Mouse (Mus musculus): ENCODE results near the gene Pigl. TPM values are rescaled to one million over a fixed set of nuclear protein-coding genes. Genes with fewer than 3 reads are reported as not detected.
A peak's percentile ranks its signal among the peaks of the same experiment; 100 is the strongest.

The Pigl gene
- polyA plus RNA-seq, 1 experiment, result 5.3 TPM

DNA sequence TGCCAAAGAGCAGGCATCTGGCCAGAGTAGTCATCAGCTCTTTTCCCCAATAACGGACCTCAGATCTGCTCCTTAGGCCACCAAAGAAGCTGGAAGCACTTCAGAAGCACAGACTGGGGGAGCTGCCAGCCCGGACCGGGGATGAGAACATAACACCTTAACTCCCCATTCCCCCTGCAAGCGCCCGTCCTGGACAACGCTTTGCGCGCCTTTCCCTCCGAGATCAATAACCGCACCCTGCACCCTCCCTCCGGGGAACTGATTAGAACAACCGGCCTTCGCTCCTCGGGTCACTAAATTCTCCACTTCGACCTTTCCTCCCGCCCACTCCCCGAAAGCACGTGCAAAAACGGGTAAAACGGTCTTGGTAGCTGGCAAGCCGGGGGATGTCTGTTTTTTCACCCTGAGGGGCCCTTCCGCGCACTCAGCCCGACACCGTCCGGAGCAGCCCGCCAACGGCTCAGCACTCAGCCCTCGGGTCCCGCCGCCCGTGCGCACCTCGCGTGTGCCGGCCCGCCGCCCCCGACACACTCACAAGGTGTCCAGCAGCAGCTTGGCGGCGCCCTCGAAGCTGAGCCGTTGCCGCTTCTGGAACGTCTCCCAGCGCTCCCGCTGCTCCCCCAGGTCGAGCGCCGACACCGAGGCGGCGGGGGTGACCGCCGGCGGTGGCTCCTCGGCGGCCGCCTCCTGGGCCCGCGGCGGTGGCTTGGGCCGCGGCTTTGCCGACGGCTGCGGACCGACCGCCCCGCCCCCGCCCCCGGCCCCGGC lies 80.2 kb downstream of the Pigl start:
- 1% methylated on average over 73 of the region's 73 CpGs for WGBS
- Histone ChIP-seq H3K4me3 (replicated peaks; ENCODE audit: extremely low read depth, low read depth, low read length) (peak overlapping the region; percentile 83), H3K4me1 (ENCODE audit: control insufficient read depth, insufficient read depth, low read length) (peaks cover 6% of the 10 kb centered on the region)
- peak; percentile 70 for DNase-seq
- no peak for TF ChIP-seq POLR2A (IDR thresholded peaks at IDR 0.05; ENCODE audit: borderline replicate concordance, extremely low read depth, low read depth, low read length)

DNA sequence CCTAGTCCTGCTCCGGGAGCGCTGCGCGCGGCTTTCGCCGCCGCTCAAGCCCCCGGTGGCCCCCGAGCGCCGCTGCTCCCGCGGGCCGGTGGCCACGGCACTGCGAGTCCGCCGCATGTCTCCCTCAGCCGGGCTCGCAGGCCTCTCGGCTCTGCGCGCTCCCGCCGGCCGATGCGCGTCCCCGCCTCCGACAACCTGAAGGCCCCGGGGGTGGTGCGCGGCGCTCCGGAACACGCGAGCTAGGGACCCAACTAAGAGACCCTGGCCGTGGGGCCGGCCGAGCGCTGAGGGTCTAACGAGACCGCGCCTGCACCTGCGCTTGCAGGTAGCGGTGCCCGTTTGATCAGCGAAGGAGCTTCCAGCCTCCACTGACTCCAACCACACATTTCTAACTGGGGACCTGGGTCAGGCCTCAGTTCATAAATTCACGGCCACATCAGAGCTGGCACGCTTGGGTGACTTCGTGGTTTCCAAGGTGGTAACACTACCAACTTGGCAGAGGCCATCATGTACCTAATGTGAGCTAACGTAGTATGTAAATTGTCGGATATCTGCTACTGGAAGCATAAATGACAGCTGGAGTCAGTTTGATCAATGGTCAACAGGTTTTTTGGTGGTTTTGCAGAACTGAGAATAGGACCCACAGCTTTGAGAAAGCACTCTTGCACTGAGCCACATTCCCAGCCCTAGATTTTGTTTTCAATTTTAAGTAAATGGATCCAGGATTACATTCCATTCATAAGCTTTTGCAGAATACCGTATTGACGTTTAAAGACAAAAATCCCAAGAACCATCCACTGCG lies 81.0 kb downstream of the Pigl start, which contains the start of gene Cenpv:
Gene Cenpv, minus strand, starts transcription at position 173 of the 802 bp plus-strand sequence.
- H3K4me1 ChIP-seq (ENCODE audit: control insufficient read depth, insufficient read depth, low read length), result peaks cover 6% of the 10 kb centered on the region
- WGBS, result 9% methylated on average over 40 of the region's 57 CpGs
- peak within 1 kb of the TSS; percentile 83 for H3K4me3 ChIP-seq (replicated peaks; ENCODE audit: extremely low read depth, low read depth, low read length)
- DNase-seq, result peak; percentile 78
- TF ChIP-seq CTCF (IDR thresholded peaks at IDR 0.05; ENCODE audit: insufficient read depth, low read length) (no peak), POLR2A (IDR thresholded peaks at IDR 0.05; ENCODE audit: borderline replicate concordance, extremely low read depth, low read depth, low read length) (no peak)

GRCm38 (mm10) chr11:62540167-62540566 lies 81.9 kb downstream of the Pigl start:
- H3K4me1 ChIP-seq (ENCODE audit: control insufficient read depth, insufficient read depth, low read length), result peaks cover 6% of the 10 kb centered on the region
- H3K4me3 ChIP-seq (replicated peaks; ENCODE audit: extremely low read depth, low read depth, low read length), result no peak overlapping the region
- 86% methylated on average over 7 of the region's 7 CpGs for whole genome bisulfite sequencing
- DNase-seq, result no peak
- TF ChIP-seq CTCF (IDR thresholded peaks at IDR 0.05; ENCODE audit: insufficient read depth, low read length) (no peak), POLR2A (IDR thresholded peaks at IDR 0.05; ENCODE audit: borderline replicate concordance, extremely low read depth, low read depth, low read length) (no peak)

DNA sequence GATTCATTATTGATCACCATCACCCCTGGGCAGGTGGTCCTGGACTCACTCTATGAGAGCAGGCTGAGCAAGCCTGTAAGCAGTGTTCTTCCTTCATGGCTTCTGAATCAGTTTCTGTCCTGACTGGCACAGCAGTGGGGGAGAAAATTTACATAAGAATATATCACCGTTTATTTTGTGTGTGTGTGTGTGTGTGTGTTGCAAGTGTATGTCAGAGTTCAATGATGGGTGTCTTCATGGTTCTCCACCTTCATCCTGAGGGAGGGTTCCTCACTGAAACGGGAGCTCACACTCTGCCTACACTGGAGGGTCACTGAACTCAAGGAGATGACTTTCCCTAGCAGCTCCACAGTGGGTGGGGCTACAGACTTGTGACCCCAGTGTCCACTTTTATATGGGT lies 82.7 kb downstream of the Pigl start:
- WGBS, result 39% methylated on average over 2 of the region's 2 CpGs
- no peak for DNase-seq
- Histone ChIP-seq H3K4me3 (replicated peaks; ENCODE audit: extremely low read depth, low read depth, low read length) (no peak overlapping the region), H3K4me1 (ENCODE audit: control insufficient read depth, insufficient read depth, low read length) (peaks cover 6% of the 10 kb centered on the region)
- TF ChIP-seq POLR2A (IDR thresholded peaks at IDR 0.05; ENCODE audit: borderline replicate concordance, extremely low read depth, low read depth, low read length) (no peak), CTCF (IDR thresholded peaks at IDR 0.05; ENCODE audit: insufficient read depth, low read length) (no peak)

- WGBS, result 83% methylated on average over 8 of the region's 8 CpGs
- peaks cover 6% of the 10 kb centered on the region for H3K4me1 ChIP-seq (ENCODE audit: control insufficient read depth, insufficient read depth, low read length)
- DNase-seq, result no peak
- no peak overlapping the region for H3K4me3 ChIP-seq (replicated peaks; ENCODE audit: extremely low read depth, low read depth, low read length)
- TF ChIP-seq CTCF (IDR thresholded peaks at IDR 0.05; ENCODE audit: insufficient read depth, low read length), result no peak
- TF ChIP-seq POLR2A (IDR thresholded peaks at IDR 0.05; ENCODE audit: borderline replicate concordance, extremely low read depth, low read depth, low read length), result no peak
Measured at GRCm38 (mm10) chr11:62541581-62541980, 83.3 kb downstream of the Pigl start.

DNA sequence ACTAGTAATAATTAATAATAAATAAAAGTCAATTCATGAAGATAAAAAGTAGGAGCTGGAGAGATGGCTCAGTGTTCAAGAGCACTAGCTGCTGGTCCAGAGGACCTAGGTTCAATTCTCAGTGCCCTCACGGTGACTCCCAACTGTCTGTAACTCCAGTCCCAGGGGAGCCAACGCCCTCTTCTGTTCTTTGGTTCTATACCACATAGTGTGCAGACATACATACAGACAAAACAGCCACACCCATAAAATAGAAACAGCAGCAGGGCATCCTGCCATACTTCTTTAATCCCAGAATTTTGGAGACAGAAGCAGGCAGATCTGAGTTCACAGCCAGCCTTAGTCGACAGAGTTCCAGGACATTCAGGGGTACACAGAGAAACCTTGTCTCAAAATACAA lies 85.7 kb downstream of the Pigl start:
- 77% methylated on average over 3 of the region's 3 CpGs for WGBS
- no peak overlapping the region for H3K4me3 ChIP-seq (replicated peaks; ENCODE audit: extremely low read depth, low read depth, low read length)
- TF ChIP-seq POLR2A (IDR thresholded peaks at IDR 0.05; ENCODE audit: borderline replicate concordance, extremely low read depth, low read depth, low read length) (no peak), CTCF (IDR thresholded peaks at IDR 0.05; ENCODE audit: insufficient read depth, low read length) (no peak)
- H3K4me1 ChIP-seq (ENCODE audit: control insufficient read depth, insufficient read depth, low read length), result peaks cover 4% of the 10 kb centered on the region
- DNase-seq, result no peak

DNA sequence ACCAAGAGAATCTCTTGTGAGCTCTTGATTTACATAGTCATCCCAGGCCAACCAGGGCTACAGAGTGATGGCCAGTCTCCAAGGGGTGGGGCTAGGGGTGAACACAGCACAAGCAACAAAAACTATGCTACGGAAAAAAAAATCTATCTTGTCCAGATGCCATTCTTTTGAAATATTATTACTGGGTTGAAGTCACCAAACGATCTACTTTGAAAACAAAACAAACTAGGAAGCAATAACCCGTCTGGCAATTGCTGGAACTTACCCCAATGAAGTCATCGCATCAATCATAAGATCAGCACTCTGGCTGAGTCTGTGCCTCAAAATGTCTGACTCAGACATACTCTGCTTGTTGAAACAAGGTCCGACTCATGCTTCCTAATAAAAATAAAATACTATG lies 91.5 kb downstream of the Pigl start:
- TF ChIP-seq CTCF (IDR thresholded peaks at IDR 0.05; ENCODE audit: insufficient read depth, low read length), result no peak
- no peak for TF ChIP-seq POLR2A (IDR thresholded peaks at IDR 0.05; ENCODE audit: borderline replicate concordance, extremely low read depth, low read depth, low read length)
- Histone ChIP-seq H3K4me1 (ENCODE audit: control insufficient read depth, insufficient read depth, low read length) (peaks cover 7% of the 10 kb centered on the region), H3K4me3 (replicated peaks; ENCODE audit: extremely low read depth, low read depth, low read length) (peak overlapping the region; percentile 42)
- WGBS, result 2% methylated on average over 5 of the region's 5 CpGs
- peak; percentile 51 for DNase-seq

DNA sequence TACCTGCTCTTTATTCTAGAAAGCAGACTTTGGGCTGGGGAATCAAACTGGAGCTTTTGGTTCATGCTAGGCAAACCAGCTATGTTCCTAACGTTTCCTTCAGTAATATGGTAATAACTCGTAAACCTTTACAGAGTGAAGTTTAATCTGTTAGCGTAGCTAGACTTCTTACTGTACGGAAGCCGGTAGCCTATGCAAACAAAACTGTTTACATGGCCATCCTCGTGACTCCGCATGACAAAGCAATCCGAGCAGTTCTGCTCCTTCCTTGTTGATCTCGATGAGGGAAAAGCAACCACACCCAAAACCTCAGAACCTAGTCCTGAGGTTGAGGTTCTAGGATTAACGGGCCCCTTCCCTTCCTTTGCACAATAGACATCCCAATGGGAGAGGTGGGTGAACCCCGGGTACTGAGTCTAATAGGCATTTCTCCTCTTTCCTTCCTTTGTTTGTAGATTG lies 92.0 kb downstream of the Pigl start:
- peak overlapping the region; percentile 86 for H3K4me3 ChIP-seq (replicated peaks; ENCODE audit: extremely low read depth, low read depth, low read length)
- DNase-seq, result peak; percentile 74
- no peak for TF ChIP-seq CTCF (IDR thresholded peaks at IDR 0.05; ENCODE audit: insufficient read depth, low read length)
- TF ChIP-seq POLR2A (IDR thresholded peaks at IDR 0.05; ENCODE audit: borderline replicate concordance, extremely low read depth, low read depth, low read length), result peak; percentile 18; the same call in 1 of the 2 replicates
- peaks cover 11% of the 10 kb centered on the region for H3K4me1 ChIP-seq (ENCODE audit: control insufficient read depth, insufficient read depth, low read length)
- under 1% methylated on average over 11 of the region's 11 CpGs for WGBS

- Histone ChIP-seq H3K4me3 (replicated peaks; ENCODE audit: extremely low read depth, low read depth, low read length) (peak within 1 kb of the TSS; percentile 86), H3K4me1 (ENCODE audit: control insufficient read depth, insufficient read depth, low read length) (peaks cover 12% of the 10 kb centered on the region)
- WGBS, result under 1% methylated on average over 40 of the region's 40 CpGs
- TF ChIP-seq POLR2A (IDR thresholded peaks at IDR 0.05; ENCODE audit: borderline replicate concordance, extremely low read depth, low read depth, low read length) (peak; percentile 97; the same call in 1 of the 2 replicates), CTCF (IDR thresholded peaks at IDR 0.05; ENCODE audit: insufficient read depth, low read length) (no peak)
- peak; percentile 96 for DNase-seq
Measured at GRCm38 (mm10) chr11:62550727-62551225, 92.5 kb downstream of the Pigl start, which contains the start of gene Ubb. Gene Ubb (plus strand): TSS chr11:62551171.

Data from lung, adult 2 months (tissue).